Mouse (Mus musculus) mouse trophoblast stem cell (cell line): ENCODE data around the gene Rpl28.

ENCODE experiments used
- in situ Hi-C, 2 experiments: fragments of 300-500 bp; cut with MseI, MboI; formaldehyde crosslinking; loops; 2 replicates in 1 of 2; 3 replicates in 1 of 2; pipeline ENCODE4 v1.15.1; 2025

The Rpl28 gene

GRCm38 (mm10) chr7:4792278-4793212 lies at the start of gene Rpl28:
Rpl28 (plus strand) TSS chr7:4792874.
- in situ Hi-C loops, result no loop called here

DNA sequence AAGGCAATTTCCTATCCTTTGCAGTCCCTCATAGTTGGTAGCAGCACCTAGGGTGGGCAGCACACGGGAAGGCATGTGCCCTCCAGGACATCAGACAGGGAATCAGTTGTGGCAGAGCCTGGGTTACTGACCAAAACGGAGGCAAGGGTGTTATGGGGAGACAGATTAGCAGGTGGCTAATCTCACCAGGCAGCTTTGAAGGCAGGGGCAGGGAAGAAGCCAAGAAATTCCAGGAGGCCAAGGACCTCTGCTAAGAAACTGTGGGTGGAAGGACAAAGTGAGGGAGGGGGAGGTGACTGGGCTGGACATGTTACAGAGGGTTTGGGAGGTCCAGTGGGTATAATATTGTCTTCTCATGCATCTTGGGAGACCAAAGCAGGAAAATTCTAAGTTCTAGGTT lies 49.3 kb upstream of the Rpl28 start:
- in situ Hi-C loops, result no loop called here

GRCm38 (mm10) chr7:4744886-4745285 lies 47.8 kb upstream of the Rpl28 start:
- in situ Hi-C loops, result no loop called here

DNA sequence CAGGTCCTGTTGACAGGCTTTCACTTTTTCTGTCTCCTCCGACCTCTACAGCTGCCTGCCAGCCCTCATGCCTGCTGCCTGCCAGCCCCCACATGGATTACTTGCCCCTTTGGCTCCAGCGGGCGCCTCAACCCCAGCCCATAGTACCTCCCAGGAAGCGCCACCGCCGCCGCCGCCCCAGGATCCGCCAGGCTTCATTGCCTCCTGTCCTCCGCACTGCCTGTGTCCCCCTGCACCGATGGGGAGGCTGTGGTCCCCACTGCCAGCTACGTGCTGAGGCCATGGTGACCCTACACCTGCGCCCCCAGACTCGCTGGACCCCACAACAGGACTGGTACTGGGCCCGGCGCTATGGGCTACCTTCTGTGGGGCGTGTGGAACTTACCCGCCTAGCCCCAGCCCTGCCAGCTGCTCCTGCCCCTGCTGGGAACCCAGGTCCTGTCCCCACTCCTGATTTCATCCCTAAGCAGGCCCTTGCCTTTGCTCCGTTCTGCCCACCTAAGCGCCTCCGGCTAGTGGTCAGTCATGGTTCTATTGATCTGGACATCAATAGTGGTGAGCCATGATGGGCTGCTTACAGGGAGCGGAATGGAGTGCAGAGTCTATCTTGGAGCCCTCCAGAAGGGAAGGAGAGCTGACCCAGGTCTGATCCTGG lies 46.2 kb upstream of the Rpl28 start:
- in situ Hi-C loops, result no loop called here

DNA sequence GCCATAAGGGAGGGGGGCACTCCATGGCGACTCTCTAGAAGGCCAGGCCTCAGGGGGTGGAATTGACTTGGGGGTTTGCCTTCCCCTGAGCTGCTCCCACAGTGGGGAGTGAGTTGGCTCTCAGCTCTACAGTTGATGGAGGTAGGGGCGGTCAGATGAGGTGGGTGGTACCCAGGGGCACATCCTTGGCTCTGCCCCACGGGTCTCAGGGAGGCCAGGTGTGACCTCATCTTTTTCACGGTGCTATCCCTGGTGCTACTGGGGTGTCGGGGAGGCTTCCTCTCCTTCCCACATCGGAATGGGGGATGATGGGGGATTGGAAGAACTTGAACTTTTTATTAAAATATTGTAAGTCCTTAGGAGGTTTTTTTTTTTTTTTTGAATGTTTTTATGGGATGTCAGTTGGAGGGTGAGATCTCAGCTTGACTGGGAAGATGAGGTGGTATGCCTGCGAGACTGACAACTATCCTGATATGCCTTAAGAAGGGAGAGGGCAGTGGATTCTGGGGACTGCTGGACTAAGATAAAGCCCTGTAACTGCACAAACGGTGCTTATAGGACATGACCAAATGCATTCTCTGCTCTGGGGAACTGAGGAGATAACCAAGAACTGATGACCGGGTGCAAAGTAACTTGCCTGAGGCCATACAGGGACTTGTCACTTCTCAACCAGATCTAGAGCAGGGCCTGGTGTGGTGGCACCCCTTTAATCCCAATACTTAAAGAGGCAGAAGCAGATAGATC lies 45.3 kb upstream of the Rpl28 start:
- in situ Hi-C loops, result no loop called here

GRCm38 (mm10) chr7:4748321-4748720 lies 44.4 kb upstream of the Rpl28 start:
- in situ Hi-C loops, result no loop called here

- in situ Hi-C loops, result no loop called here
Observed at GRCm38 (mm10) chr7:4749169-4749568, 43.5 kb upstream of the Rpl28 start.

GRCm38 (mm10) chr7:4751971-4752820 lies 40.5 kb upstream of the Rpl28 start:
- in situ Hi-C loops, result no loop called here

DNA sequence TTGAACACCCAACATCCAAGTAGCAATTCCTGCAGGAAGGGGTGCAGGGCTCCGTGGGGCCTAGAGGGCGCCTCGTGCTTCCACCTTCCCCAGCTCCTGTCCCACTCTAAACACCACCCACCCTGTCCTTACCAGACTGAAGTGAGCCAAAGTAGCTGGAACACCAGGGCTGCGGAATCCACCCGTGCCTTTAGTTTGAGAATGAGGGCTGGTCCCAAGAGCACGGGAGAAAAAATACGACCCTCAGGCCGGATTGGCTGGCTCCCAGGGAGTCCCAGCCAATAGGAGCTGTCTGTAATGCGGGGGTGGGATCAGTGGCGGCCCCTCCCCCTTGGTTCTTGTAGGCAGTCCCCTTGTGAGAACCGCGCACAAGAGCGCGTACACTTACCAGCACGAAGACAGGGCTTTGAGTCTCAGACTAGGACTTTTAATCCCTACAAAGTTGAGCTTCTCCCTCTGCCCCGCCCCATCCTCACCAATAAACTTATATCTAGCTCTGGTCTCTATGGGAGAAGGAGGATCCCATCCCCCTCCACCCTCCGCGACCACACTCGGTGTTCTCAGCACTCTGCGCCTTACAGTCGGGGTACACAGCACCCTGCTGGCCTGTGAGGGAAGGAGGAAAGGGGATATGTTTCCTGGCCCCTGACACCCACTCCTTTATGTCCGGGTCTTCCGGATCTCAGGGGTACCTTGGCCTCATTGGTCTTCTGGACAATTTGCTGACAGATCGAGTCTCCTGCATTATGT lies 39.7 kb upstream of the Rpl28 start, which contains the start of gene Cox6b2:
Gene Cox6b2, minus strand, starts transcription at position 274 of the 750 bp plus-strand sequence.
- in situ Hi-C loops, result no loop called here

DNA sequence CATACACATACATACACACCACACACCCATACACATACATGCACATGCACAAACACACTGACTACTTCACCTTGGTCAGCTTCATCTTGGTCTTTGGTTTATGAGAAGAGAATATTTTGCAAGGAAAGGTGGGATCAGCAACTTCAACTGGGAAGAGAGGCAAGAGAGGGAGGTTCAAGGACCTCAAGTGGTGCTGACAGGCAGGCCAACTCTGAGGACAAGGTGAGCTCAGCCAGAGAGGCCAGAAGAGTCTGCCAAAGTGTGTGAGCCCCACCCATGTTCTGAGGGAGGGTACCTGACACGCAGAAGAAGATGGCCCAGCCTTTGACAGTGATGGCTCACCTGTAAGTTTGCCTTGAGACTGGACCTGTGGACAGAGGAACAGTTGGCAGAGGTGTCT lies 33.0 kb upstream of the Rpl28 start:
- in situ Hi-C loops, result no loop called here

- in situ Hi-C loops, result no loop called here
Observed at GRCm38 (mm10) chr7:4764946-4765710, 27.5 kb upstream of the Rpl28 start.

- in situ Hi-C loops, result no loop called here
Observed at GRCm38 (mm10) chr7:4771202-4771601, 21.5 kb upstream of the Rpl28 start, which contains the start of gene Fam71e2. Fam71e2 (minus strand) TSS chr7:4771302.

DNA sequence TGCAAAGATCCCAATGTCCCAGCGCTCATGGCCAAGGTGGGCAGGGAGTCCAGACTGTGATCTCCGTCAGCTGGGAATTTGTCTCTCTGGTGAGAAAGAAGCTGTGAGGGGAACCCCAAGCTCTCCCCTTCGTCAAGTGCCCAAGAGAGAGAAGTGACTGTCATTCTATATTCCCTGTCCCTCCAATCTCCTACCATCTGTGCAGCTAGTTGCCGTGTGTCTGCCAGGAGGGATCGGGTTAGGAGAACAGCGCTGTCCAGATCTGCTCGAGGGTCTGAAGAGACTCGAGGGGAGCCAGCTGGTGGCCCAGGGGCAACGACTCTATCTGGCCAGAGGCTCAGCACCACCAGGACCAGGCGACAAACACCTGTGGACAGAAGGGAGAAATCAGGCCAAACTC lies 16.5 kb upstream of the Rpl28 start:
- in situ Hi-C loops, result no loop called here

- in situ Hi-C loops, result no loop called here
Observed at GRCm38 (mm10) chr7:4776861-4777830, 15.5 kb upstream of the Rpl28 start.

GRCm38 (mm10) chr7:4777851-4778637 lies 14.6 kb upstream of the Rpl28 start:
- in situ Hi-C loops, result no loop called here

- in situ Hi-C loops, result no loop called here
Observed at GRCm38 (mm10) chr7:4779921-4780320, 12.8 kb upstream of the Rpl28 start.

- in situ Hi-C loops, result no loop called here
Observed at GRCm38 (mm10) chr7:4782130-4782529, 10.5 kb upstream of the Rpl28 start.

DNA sequence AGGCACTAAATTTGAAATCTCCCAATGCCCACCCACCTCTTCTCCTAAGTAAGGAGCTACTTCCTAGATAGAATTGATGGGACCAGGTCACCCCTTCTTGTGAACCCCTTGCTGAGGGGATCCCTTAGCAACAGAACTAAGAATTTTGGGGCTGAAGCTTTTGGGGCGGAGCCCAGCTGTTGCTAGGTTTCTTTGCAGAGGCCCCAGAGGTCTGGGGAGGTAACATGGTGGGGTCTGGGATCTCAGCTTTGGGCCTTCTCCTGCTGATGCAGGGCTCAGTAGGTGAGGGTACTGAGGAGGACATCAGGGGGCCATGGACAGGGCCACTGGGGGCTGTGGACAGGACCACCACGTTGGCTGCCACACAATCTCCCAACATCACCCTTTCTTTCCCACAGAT lies 9.9 kb upstream of the Rpl28 start, which contains the start of the genes Il11 and Tmem190:
Gene Il11, minus strand, starts transcription at position 101 of the 400 bp plus-strand sequence.
Gene Tmem190, plus strand, starts transcription at position 179 of the 400 bp plus-strand sequence.
- in situ Hi-C loops, result no loop called here
